Mouse (Mus musculus) frontal cortex, postnatal 10 days (tissue): Measurements from ENCODE around the gene Slc36a3.
"Not testable (repeated sequence)": the region's sequence is repeated elsewhere in the genome, so short reads cannot be mapped to it uniquely, and the experiment has no call there.

Experiments
- DNase-seq, 2 experiments: peaks; one replicate each; pipeline ENCODE4 v3.0.0; 2022; ENCODE audit warnings: low spot score in 2 of 2, mixed read lengths in 1 of 2

Gene Slc36a3

GRCm38 (mm10) chr11:55146855-55147254, 4.7 kb downstream of the Slc36a3 start:
- DNase-seq: no peak

GRCm38 (mm10) chr11:55144011-55144410, 7.5 kb downstream of the Slc36a3 start:
- no peak for DNase-seq

DNA sequence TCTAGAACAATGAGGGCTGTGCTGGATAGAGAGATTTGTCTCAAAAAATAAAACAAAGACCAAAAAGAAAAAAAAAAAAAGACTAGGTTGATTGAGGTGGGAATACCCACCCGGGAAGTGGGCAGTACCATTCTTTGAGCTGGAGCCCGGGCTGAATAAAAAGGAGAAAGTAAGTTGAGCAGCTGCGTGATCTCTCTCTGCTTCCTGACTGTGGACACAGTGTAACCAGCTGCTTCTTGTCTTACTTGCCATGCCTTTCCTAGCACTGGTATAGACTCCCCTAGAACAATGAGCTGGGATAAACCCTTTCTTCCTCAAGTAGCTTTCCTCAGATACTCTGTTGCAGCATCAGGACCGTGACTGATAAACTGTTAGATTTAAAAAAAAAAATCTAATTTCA, 10.0 kb downstream of the Slc36a3 start:
- DNase-seq: no peak

- no peak for DNase-seq
These were observed 13.9 kb downstream of the Slc36a3 start for GRCm38 (mm10) chr11:55137646-55138045.

- no peak for DNase-seq
These were observed 14.5 kb downstream of the Slc36a3 start for GRCm38 (mm10) chr11:55136770-55137547.

DNA sequence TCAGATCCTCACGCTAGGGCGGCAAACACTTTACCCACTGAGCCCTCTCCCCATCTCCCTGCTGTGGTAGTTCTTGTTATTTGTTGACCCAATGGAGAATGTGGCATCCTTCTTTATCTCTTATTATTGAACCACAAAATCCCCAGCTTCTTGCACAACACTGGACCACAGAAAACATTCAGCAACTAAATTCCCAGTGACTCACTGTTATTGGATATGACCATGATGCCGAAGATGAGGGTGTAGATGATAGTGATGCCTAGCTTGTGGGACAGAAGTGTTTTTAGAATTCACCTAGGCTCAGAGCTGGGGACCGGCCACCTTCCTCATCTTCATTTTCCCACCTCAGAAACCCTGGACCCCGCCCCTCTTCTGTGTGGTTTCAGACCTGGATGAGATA, 16.6 kb downstream of the Slc36a3 start:
- DNase-seq: no peak

GRCm38 (mm10) chr11:55134407-55134806, 17.1 kb downstream of the Slc36a3 start:
- no peak for DNase-seq

- DNase-seq: no peak
These were observed 18.3 kb downstream of the Slc36a3 start for GRCm38 (mm10) chr11:55133204-55133603.

DNA sequence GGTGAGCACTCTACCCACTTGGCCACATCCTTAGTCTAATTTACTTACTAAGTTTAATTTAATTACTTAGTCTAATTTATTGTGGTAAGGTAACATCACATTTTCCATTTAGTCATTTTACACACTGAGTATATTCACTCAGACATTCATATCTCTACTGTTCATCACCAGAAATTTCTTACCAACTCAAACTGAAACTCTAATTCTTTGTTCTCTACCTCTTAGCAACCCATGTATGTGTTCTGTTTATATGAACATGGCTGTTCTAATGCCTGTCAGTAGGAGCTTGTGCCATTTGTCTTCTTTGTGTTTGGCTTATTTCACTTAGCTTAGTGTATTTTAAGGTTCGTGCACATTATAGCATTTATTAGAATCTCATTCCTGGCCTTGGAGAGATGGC, 19.6 kb downstream of the Slc36a3 start:
- DNase-seq: no peak

DNA sequence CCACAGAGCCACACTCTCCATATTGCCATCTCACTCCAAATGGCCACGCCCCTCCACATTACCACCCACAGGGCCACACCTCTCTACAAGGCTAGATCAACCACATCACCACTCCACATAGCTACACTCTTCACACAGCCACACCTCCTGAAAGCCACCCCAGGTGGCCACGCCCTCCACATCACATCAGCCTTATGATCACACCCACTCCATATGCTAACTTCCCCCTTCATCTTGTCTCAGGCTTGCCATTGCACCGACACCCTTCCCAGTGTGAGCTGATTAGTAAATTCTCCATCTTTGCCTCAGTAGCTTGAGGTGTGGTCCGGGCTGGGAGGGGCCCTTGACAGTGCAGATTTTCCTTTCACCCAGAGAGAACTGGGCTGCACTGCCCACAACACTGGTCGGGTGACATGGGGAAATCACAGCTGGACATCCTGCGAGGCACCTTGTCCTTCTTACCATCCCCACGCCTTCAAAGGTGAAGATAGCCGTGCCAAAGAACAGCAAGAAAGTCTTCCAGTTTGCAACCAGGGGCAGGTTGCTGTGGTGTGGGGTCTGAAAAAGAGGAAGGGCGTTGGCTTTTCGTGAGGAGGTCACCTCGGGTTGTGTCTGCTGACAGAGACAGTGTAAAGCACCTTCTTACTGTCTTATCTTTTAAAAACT, 20.3 kb downstream of the Slc36a3 start:
- DNase-seq: no peak

DNA sequence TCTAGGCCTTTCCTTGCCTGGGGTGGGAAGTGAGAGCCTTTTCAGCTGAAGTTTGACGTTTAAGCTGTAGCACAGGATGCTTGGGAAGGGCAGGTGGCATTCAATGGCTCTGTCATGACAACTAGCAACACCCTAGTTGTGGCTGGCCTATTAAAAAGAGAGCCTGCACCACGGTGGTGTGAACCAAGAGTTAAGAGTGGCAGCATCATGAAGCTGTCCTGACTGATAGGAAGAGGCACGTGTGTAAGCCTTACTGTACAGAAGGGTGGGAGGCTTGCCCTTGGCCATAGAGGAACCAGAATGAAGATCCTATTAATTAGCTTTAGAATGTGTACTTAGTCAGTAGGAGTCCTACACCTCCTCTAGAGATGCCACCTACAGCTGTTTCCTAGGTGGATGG, 23.1 kb downstream of the Slc36a3 start:
- no peak for DNase-seq

GRCm38 (mm10) chr11:55127937-55128336, 23.6 kb downstream of the Slc36a3 start:
- DNase-seq: no peak

GRCm38 (mm10) chr11:55126663-55127062, 24.8 kb downstream of the Slc36a3 start:
- no peak for DNase-seq

DNA sequence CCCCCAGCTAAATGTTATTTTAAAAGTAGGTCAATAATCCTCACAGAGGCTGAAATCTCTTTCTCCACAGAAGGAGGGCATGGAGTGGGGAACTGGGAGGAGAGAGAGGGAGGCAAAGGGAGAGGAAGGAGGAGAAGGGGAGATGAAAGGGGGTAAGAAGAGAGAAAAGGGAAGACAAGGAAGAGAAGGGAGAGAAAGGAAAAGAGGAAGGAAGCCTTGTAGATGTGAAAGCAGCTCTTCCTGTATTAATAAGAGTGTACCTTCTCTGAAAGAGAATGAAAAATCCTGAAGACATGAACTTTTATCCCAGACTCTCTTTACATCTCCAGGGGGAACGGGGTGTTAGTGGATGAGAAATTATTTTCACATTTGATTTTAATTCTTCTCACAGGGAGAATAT, 30.1 kb downstream of the Slc36a3 start:
- DNase-seq: no peak

DNA sequence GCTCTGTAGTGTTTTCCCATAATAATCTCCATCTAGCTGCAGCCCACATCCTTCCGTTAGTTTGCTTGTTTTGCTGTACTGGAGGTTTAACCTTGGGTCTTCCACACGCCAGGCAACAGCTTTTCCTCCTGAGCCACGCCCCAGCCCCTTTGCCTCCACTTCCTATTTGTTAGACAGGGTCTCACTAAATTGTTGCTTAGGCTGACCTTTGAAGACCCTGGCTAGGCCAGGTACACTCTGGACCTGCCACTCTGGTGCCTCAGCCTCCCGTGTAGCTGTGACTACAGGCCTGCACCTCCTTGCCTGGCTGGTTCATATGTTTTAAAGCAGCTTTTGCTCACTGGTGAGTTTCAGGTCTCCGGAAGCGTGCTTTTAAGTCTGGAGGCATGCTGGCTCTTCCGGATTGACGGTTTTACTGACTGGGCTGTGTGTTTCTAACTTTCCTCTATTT, 30.7 kb downstream of the Slc36a3 start:
- no peak for DNase-seq

GRCm38 (mm10) chr11:55120279-55120678, 31.2 kb downstream of the Slc36a3 start:
- no peak for DNase-seq

DNA sequence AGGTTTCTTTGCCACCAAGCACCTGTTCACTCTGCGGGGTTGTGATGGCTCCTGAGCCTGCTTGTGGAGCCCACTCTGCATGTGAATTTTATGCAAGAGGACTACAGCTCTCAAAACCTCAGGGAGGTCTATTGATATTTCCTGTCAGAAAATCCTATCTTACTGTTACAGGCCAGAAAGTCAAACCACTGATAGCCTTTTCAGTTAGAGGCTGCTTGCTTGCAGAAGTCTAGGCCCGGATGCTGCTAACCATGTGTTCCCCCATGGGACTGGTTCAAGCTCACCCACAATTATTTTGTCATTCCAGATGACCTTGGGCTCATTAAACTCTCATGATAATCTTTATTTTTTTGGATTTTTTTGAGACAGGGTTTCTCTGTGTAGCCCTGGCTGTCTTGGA, 34.5 kb downstream of the Slc36a3 start:
- no peak for DNase-seq

- no peak for DNase-seq
These were observed 35.5 kb downstream of the Slc36a3 start for GRCm38 (mm10) chr11:55116004-55116403.

DNA sequence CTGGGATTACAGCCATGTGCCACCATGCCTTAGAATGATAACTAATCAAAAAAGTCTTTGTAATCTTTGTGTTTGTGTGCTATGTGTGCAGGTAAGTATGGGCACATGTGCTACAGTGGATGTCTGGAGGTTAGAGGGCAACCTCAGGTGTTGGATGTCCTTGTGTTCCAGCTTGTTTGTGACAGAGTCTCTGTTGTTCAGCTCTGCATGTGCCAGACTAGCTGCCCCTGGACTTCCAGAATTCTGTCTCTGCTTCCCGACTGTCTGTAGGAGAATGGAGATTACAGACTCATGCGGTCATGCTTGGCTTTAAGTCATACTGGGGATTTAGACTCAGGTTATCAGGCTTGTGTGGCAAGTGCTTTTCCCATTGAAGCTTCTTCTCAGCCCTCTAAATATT, 37.2 kb downstream of the Slc36a3 start:
- no peak for DNase-seq

DNA sequence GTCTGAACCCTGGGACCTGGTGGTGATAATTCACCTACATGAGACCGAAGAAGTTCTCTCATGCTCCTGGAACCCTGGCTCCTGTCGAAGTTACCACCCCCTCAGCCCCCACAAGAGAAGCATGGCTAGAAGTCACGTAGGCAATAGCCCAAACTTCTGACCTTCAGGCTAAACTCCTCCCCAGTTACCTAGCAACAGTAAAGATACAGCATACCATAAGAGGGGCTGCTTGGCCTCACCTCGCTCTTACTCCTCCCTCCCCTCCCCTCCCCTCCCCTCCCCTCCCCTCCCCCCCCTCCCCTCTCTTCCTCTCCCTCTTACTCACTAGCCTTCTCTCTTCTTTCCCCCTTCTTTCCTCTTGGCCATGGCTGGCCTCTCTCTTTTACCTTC, 37.7 kb downstream of the Slc36a3 start:
- DNase-seq: not testable (repeated sequence)

DNA sequence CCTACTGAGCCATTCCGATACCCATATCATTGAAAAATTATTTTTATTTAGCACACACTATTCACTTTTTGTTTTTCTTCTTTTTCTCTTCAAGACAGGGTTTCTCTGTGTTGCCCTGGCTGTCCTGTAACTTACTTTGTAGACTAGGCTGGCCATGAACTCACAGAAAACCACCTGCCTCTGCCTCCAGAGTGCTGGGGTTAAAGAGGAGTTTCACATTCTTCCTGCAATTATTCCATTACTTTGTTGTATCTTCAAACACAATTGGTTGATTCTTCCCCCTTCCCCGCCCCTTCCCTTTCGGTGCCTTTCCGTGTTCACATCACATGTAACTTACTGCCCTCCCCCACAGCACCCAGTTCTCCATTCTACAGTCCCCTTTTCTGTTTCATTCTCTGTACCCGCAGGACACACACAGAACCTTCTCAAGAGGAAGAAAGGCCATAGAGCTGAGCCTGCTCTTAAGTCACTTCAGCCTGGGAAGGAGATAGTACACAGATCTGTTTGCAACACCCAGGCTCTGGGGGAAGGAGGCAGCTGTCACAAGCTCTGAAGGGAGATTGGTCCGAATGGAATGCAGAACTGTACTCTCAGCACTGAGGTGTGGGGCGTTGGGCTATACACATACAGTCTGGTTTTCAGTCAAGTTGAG, 38.2 kb downstream of the Slc36a3 start:
- DNase-seq: no peak

DNA sequence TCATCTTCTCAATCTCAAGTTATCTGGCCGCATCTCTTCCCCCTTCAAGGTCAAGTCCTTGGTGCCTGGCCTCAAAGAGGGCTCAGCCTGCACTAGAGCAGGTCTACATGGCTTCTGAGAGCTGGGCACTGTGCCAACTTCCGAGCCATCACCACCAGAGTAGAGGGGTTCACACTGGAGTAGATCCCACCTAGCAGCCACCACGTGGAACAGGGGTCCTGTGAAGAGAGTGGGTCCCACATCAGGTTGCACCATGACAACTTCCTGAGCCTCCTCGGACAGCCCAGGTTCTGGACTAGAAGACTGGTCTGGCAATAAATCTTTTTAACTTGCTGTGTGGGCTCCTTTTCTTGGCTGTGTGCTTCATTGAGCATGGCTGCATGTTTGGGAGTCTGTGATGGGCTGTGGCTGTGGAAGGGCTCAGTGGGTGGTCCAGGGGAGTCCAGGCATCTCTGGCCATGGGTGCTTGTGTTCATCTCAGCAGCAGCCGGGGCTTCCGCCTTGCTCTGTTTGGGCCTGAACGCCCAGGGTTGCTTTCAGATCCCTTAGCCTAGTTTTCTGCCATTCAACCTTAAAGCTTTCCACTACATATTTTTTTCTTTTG, 40.8 kb downstream of the Slc36a3 start:
- no peak for DNase-seq
